Mouse (Mus musculus) lung, postnatal 25 days (tissue): ENCODE results near the gene Pop5.

ENCODE experiments used
- DNase-seq: peaks from one replicate; pipeline ENCODE4 v3.0.0; 2022; ENCODE audit warnings: low spot score

Gene Pop5

DNA sequence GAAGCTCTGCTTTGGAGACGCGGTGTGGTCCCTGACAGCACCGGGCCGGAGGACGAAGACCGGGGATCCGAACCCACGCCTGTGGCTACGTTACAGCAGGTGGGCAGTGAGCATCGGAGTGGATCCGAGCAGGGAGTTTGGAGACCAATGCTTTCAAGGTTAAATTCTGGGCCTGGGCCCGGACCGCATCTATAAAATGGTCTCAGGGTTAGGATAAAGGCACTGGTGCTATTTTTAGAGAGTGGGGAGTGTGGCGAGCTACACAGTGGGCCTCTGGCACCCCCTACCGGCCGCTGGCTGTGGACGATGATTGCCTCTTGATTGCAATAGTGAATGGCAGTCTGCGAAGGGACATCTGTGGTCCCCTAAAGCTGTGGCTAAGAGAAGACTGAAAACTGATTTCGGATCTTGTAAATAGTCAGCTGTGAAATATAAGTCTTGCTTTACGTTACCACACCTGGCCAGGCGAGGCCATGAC, at the start of gene Pop5:
Gene Pop5 (plus strand): TSS at position 51 of the 478 bp plus-strand sequence.
- peak; percentile 87 for DNase-seq

DNA sequence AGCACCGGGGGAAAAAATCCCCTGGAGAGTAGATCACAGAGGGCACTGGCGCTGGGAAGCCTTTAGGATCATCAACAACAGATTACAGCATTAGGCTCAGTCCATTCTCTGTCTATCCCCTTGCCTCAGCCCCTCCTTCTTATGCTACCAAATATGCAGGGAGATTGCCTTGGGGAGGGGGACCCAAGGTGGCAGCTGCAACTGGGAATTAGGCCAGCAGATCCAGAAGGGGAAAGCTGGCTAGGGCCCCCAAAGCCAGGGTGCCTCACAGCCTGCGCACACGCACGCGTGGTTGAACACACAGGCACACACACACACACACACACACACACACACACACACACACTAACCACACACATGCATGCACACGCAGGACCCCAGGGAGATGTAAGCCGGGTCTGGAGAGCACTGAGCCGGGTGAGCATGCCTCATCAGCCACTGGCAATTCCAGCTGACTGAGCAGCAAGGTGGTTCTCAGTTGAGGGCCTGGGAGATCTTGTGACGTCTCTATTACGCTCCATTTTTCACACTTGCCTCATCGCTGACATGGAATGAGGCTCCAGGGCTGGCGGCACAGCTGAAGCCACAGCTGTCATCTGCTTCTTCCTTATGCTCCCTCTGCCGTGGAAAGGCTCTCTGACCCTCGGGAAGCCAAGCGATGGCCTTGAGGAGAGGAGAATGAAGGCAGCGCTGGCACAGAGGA, 49.1 kb upstream of the Pop5 start:
- DNase-seq = no peak

DNA sequence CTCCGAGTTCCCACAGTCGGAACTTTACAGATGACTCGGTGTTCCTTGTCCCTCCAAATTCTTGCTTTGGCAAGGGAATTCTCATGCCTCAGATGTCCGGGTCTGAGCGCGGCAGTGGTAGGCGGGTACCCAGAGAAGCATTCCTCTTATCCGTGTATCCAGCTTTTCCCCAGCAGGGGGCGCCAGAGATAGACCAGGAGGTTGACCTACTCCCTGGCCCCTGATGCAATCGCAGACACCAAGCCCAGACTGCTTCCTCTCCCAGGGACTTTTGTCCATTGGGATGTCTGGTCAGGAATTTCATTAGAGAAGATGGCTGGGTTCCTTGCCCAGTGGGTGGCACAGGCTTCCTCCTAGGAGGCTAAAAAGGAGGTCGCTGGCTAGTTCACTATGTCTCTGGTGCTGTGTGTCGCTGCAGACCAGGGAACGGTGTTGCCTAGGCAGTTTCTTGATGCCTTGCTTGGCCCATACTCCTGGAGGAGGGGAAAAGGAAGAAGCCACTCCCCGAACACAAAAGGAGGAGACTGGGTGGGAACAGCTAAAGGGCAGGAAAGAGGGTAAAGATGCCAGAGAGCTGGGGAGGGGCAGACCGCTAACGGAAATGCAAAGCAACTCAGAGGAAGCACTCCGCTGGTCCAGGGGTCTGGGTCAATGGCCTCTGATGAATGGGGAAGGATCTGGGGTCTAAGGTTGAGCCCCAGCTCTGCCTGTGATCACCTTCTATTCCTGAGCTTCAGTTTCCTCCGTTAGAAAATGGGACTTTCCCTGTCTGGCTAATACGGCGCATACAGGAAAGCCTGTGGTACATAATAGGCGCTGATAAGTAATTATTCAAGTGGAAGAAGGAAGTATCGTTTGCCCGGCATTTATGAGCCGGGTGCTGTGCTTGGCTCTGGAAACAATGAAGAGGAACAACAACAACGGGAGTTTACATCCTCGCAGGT, 48.2 kb upstream of the Pop5 start:
- DNase-seq = peak; percentile 96

DNA sequence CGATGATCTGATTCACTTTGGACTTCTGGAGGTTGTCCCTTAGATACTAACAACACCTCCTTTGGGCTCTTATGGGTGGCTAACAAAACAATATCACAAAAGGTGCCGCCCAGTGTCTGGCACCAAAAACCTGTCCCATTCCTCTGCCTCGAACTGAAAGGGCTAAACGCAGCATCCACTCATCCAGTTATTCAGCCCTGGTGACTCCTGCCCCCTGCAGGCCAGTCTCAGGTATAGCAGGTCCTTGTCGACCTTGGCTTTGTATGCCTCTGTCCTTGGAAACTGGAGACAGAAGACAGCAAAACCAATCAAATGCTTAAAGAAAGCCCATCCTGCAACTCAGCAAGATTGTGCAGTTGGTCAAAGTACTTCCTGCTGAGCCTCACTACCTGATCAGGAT, 46.8 kb upstream of the Pop5 start:
- DNase-seq = peak; percentile 40

DNA sequence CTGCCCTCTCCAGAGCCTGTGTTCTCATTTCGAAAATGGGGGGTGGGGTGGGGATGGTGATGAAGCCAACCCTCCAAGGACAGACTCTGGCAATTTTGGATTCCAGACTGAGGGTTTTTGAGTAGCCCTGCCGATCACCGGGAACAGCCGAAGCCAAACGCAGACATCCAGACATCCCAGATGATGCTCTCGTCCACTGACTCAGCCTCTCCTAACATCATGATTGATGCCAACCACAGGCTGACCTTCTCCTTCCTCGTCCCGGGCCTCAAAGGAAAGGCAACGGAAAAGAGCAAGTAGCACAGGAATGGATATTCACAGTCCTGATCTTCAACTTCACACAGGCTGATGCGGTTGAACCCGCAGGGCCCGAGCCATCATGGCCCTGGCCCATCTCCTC, 45.6 kb upstream of the Pop5 start:
- no peak for DNase-seq

DNA sequence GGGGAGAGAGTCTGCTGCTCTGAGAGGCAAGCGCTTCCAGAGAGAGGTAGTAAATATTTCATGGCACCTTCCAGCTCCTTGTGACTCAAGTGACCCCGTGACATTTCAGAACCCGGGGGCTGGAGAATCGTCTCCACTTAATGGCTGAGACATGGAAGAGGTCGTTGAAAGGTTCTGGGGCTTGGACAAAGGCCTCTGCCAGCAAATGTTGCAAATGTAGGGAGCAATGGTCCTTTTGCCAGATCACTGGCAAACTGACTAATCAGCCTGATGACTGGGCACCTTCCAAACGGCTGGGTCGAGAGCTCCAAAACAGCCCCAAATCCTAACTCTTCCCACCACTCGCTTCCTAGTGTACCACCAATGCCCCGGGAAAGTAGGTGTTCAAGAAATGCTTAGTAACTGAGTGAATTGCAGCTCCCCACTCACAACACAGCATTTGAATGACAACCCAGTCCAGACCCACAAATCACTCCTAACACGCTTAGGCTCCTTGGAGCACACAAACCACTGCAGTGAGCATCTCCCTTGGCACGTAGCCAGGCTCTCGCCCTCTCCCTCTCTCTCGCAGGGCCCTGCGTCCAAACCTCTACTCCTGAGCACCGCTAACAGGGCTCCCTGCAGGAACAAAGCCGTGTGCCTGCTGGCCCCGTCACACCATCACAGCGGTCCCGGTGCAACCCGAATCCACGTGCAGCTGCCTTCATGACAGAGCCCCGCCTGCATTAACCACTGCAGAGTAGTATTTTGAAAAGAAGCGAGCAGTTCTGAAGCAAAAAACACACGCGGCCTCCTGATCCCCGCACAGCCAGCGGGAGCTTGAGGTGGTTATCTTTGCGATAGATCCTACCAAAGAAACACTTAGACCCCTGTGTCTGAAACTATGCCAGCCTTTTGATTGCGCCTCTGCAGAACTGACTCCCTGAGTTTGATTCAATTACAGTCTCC, 43.5 kb upstream of the Pop5 start:
- DNase-seq = no peak

DNA sequence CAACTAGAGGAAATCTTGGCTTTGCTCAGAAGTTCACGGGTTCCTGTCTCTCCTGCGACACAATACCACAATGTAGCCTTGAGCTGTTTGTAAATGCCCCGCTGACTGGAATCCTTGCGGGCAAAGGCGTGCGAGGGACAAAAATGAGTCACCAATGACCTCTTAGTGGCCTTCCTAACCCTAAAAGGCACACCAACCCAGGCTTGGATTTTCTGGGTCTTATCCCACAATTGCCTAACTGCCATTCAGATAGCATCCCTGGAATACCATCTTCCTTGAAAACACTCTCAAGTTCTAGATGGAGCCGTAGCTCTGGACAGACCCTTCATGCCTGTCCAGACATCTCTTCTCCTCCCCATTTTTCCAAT, 42.8 kb upstream of the Pop5 start:
- no peak for DNase-seq

DNA sequence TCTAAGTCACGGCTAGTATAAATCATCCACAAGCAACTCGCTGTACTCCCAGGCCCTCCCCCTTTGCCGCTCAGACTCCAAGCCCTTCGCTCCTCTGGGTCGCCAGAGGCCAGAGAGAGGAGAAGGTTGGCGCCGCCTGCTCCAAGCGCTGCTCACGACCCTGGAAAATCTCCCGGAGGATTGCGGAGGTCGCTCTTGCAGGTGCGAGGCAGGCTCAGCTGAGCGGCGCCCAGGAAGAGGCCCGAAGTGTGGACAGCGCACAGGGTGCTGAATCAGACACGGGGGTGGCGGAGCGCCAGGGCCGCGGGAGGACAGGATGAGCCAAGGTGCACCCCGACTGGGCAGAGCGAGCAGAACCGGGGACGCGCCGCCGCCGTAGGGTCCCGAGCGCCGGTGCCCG, 42.4 kb upstream of the Pop5 start:
- DNase-seq = peak; percentile 28

DNA sequence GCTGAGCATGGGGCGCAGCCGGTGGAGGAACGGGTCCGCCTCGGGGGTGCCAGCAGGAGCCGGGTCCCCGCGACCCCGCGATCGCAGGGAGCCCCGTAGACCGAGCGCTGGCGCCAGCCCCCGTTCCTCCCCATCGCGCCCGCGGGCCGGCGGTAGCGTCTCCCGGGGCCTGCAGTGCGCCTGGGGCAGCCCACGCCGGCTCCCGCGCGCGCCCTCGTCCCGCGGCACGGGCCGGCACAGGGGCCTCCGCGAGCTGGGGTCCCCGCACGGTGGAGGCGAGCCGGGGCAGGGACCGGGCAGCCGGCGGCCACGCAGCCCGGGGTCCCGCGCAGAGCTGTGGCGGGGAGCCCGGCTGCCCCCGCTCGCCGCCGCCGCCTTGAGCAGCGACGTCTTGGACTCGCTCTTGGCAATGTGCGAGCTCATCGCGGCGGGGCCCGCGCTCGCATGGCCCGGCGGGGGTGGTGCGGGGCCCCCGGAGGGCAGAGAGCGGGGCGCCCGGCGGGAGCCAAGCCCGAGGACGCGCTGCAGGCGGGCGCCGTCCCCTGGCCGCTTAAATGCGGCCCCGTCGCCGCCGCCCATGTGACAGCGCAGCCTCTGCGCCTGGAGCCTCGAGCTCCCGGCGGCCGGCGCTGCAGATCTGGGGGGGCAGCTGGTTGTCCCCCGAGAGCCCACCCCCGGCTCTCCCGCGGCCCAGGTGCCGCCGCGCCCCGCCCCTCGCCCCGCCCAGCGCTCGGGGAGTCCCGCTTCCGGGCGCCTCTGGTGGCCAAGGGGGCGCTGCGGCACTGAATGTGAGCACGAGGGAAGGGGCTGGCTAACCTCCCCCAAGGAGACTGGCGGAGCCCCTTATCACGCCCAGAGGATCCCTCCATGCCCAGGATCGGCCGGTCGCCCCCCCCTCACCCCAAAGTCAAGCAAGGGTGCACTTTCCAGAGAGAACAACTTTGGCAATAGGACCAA, 41.7 kb upstream of the Pop5 start, which contains the start of gene Cabp1:
Gene Cabp1 (minus strand): TSS at position 713 of the 957 bp plus-strand sequence.
- DNase-seq = peak; percentile 34

DNA sequence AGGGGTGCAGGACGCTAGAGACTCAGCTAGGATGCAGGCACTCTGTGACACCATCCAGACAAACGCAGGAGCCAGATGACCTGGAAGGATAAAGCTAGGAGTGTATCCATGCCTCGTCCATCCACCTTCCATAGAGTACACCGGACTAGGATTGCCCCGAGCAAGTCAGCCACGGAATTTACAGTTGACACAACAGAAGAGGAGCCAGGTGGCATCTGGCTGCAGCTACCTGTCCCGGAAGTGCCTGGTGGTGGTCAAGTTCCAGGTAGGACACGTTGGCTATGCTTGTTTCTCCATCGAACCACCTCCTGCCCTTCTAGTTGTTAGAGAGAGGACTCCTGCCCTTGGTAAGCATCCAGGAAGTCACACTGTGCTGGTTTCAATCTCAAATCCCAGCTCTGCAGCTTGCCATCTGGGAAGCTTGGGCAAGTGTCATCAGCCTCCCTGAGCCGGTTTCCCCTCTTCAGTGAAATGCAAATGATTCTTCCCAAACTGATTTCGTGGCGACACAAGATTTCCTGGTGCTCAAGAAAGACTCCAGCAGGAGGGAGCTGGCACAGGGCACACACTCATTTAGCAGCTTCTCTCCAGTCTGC, 40.9 kb upstream of the Pop5 start:
- no peak for DNase-seq

DNA sequence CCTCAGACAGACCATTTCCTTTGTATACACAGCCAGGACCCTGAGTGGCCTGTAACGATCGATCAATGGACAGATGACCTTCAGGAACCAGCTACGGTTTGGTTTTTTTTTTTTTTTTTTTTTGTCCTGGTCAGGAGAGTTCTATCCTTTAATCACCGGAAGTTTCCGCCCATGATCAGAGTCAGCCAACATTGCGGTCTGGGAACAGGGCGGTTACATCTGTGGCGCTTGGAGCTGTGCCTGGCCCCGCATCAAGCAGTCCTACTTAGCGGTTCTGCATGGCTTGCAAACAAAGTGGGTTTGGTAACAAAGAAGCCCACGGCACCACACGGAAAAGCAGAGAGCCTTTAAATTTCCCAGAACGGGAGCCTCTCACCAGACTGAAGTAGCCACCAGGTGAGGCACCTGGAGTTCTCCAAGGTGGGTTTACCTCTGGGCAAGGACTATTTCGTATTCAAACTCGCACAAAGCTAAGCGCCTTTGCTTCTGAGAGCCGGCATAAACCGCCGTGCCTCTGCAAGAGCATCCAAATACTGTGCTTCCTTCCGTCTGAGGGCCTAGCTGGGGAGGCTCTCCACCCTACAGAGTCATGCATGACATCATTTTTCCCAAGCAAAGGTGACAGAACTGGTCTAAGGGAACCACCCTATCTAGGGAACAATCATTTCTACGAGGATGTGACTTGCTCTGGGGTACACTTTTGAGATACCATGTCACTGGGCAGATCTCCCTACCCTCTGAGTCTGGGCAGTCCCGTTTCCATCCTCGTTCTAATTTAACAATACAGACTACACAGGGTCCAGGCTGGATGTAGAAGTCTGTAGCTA, 31.7 kb upstream of the Pop5 start:
- DNase-seq = peak; percentile 42

DNA sequence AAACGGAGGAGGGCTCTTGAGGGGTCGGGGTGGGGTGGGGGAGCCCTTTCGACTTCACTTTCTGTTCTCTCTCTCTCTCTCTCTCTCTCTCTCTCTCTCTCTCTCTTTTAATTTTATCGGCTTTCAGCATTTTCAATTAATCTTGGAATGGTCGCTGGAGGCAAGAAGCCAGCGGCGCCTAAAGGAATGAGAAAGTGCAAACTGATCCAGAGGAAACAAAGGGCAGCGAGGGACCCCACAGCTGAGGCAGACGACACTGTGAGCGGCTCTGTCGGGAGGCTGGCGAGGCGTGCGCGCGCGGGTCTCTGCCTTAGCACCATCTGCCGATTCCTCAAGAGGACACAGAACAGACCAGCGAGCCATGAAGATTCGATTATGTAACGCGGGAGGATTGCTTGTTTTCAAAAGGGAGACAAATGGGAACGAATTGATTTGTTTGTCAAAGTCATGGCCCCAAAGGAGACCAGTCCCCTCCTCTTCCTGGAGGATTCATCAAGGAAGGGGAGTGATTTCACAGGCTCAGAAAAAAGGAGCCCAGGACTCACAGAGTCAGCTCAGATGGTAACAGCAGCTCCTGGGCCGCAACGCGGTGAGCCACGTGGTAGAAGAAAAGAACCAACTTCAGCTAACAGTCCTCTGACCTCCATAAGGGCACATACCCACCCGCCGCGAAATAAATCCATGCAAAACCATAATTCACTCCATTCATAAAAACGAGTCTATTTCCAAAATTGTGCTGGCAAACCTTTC, 30.9 kb upstream of the Pop5 start:
- DNase-seq = peak; percentile 10

DNA sequence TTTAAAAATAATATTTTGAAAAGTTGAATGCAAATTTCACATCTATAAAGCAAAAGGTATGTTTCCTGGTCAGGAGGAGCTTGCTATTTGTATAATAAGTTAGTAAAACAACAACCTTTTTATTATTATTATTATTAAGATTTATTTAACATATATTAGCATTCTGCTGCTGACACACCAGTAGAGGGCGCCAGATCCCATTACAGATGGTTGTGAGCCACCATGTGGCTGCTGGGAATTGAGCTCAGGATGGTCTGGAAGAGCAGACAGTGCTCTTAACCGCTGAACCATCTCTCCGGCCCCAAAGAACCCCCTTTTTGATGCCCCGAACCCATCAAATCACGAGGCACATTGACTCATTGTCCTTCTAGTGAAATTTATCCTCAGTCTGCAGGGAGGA, 28.4 kb upstream of the Pop5 start:
- no peak for DNase-seq

DNA sequence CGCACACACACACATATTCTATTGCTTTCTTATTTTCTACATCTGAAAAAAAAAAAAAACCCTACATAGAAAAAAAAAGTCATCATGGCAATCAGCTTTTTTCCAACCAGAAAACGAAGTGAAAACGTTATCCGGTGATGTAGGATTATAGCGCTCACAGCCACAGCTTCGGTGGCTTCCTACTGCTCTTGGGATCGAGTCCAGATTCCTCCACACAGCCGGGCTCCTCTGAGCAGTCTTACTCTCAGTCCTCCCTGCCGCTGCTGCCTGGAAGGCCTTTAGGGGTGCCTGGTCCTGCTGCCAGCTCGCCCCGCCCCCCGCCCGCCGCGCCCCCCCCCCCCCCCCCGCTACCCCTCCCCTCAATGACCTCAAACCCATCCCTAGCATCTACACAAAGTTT, 27.7 kb upstream of the Pop5 start:
- DNase-seq = no peak

DNA sequence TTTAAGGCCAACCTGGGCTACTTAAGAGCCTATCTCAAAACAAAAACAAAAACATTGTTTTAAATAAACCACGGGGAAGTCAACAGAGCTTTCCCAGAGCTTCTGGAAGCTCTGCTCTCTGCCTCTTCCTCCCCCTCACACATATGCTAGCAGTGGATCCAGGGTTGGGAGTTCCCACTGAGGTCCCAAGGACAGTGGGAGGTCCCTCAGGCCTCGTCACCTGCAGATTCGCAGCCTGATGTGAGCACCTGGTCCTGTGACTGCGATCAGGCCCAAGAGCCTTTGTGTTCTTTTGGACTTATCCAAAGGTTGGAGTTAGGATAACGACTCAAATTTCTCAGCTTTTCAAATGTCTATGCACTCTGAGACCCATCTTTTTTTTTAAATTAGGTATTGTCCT, 27.0 kb upstream of the Pop5 start:
- no peak for DNase-seq

DNA sequence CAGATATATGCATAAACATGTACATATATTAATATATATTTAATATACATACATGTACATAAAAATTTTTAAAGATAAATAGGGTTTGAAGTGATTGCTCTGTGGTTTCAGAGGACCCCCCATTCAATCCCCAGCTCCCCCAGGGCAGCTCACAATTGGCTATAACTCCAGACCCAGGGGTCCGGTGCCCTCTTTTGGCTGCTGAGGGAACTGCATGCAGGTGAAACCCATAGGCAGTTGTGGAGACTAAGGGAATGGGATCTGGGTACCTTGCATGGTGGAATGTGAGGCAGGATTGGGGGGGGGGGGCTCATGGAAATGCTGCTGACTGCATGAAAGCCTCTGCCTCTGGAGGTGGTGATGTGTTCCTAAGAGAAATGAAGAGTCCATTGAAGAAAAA, 25.3 kb upstream of the Pop5 start:
- no peak for DNase-seq

DNA sequence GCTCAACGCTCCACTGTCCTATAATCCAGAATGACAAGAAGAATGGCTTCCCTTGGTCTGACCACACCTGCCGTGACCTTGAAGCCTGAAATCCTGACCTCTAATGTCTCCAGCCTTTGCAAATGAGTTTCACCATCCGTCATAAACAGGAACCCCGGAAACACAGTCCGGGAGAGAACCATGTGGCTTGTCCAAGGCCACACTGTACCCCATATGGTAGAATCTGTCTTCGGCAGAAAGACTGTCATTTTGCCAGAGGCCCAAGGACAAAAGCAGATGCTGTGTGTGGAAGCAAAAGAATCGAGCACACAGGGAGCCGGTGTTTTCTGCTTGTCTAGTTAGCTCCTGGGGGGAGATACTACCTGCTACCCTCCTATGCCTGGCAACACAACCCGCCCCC, 23.2 kb upstream of the Pop5 start:
- DNase-seq = no peak

DNA sequence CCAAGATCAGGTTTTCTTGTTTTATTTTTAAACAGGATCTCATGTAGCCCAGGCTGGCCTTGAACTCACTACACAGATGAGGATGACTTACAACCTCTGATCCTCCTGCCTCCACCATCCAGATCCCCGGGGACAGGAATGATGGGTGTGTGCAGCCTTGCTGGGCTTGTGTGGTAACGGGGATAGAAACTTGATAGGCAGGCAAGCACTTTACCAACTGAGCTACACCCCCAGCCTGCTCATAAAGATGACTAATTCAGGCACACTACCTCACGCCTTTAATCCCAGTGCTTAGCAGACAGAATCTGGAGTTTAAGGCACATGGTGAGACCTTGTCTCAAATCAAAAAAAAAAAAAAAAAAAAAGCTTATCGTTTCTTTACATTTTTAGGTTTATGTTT, 22.8 kb upstream of the Pop5 start:
- DNase-seq = no peak

DNA sequence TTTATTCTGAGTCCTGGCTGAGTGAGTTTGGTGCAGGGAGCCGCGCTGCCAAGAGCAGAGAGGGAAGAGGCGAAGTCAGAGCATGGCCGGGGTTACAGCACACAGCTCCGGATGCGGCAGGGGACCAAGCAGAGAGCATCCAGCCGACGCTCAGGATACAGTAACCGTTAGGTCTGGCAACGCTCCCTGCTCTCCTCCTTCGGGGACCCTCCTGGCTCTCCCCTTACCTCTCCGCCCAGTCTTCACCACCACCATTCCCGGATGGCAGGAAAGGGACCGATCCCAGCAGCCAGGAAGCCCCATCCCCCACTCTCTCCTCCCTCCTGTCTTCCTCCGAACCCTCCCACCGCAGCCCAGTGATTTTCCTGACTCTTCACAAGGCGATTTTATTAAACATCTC, 20.8 kb upstream of the Pop5 start:
- no peak for DNase-seq
